In the genomic region with DNA sequence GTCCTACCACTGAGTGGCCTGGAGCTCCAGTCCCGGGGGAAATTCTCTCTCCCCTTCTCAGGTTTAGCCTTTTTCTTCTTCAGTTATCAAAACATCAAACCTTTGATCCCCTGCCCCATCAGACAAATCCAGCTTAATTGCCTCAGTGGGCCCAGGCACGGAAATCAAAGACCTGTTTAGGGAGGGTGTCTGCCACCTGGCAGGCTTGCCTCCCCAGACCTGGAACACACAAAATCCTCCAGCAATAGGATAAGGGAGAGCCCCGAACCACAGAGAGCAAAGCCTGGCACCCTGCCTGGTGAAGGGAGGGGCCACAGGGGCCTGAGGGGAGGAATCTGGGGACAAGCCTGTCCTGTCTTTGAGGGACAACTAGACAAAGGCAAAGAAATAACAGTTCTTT, we compare ENCODE assay signal across 24 mouse cellular contexts. TPM values are rescaled to one million over a fixed set of nuclear protein-coding genes. Genes with fewer than 3 reads are reported as not detected.
"Had no signal": no experiment of that assay in that cellular context is flagged by ENCODE, and none has a peak within 500 bp of the region (broad histone marks: within the 10 kb centered on the region; RNA-seq: fewer than 3 reads in every experiment).

No protein-coding gene starts in this region.

- H3K27me3 ChIP-seq: midbrain, embryonic 12.5 days; midbrain, embryonic 15.5 days; neural tube, embryonic 13.5 days; neural tube, embryonic 15.5 days; stomach, embryonic 15.5 days had no signal

- ATAC-seq: midbrain, embryonic 15.5 days had no signal

- DNase-seq: lung, adult 18-20 months; lung, embryonic 14.5 days; lung, postnatal 10 days; lung, postnatal 4 days; retina, postnatal 1 day; right cerebral cortex, adult 18-20 months; thymus, adult 2 months; thymus, postnatal 25 days; thymus, postnatal 4 days had no signal

- H3K36me3 ChIP-seq: midbrain, embryonic 12.5 days; midbrain, embryonic 15.5 days; neural tube, embryonic 13.5 days; neural tube, embryonic 15.5 days; stomach, embryonic 15.5 days had no signal

- H3K9ac ChIP-seq: lung, embryonic 14.5 days; midbrain, embryonic 12.5 days; midbrain, embryonic 15.5 days; neural tube, embryonic 13.5 days; neural tube, embryonic 15.5 days; stomach, embryonic 15.5 days had no signal

- H3K27ac ChIP-seq: midbrain, embryonic 12.5 days; midbrain, embryonic 15.5 days; neural tube, embryonic 13.5 days; neural tube, embryonic 15.5 days; stomach, embryonic 15.5 days; stomach, postnatal 0 days had no signal

- H3K4me3 ChIP-seq: midbrain, embryonic 12.5 days; midbrain, embryonic 15.5 days; myocyte; neural tube, embryonic 13.5 days; neural tube, embryonic 15.5 days; stomach, embryonic 15.5 days had no signal

- H3K4me1 ChIP-seq: stomach, embryonic 15.5 days had no signal

- H3K4me2 ChIP-seq: lung, embryonic 14.5 days; midbrain, embryonic 12.5 days; midbrain, embryonic 15.5 days; neural tube, embryonic 13.5 days; neural tube, embryonic 15.5 days; stomach, embryonic 15.5 days had no signal

- H3K9me3 ChIP-seq: midbrain, embryonic 12.5 days; midbrain, embryonic 15.5 days; neural tube, embryonic 13.5 days; neural tube, embryonic 15.5 days; stomach, embryonic 15.5 days had no signal

RNA-seq across cellular contexts. Expression of a gene that starts 9.1 kb away (rescaled TPM):
- total RNA-seq: megakaryocyte, adult 5-6 weeks; megakaryocyte-erythroid progenitor cell, adult 5-6 weeks had no signal
- polyA plus RNA-seq: liver, embryonic 16.5 days; lung, embryonic 14.5 days; lung, embryonic 16.5 days; midbrain, embryonic 12.5 days; midbrain, embryonic 15.5 days; myocyte; neural tube, embryonic 11.5 days; neural tube, embryonic 13.5 days; neural tube, embryonic 15.5 days; spleen, adult 2 months; stomach, embryonic 15.5 days; stomach, postnatal 0 days; testis, adult 2 months; thymus, adult 2 months; urinary bladder, adult 2 months had no signal
